Mouse (Mus musculus) adipocyte (in vitro differentiated cells): ENCODE measurements around the gene Dhx38.

Source experiments
- DNase-seq: peaks from one replicate; pipeline ENCODE4 v3.0.0-alpha.2; 2016; ENCODE audit warnings: low spot score

Gene Dhx38

GRCm38 (mm10) chr8:109565498-109566333, at the start of gene Dhx38, which contains the start of gene Txnl4b:
Gene Dhx38, minus strand, starts transcription at chr8:109565861.
Gene Txnl4b, plus strand, starts transcription at chr8:109565892.
- peak; percentile 100 for DNase-seq

DNA sequence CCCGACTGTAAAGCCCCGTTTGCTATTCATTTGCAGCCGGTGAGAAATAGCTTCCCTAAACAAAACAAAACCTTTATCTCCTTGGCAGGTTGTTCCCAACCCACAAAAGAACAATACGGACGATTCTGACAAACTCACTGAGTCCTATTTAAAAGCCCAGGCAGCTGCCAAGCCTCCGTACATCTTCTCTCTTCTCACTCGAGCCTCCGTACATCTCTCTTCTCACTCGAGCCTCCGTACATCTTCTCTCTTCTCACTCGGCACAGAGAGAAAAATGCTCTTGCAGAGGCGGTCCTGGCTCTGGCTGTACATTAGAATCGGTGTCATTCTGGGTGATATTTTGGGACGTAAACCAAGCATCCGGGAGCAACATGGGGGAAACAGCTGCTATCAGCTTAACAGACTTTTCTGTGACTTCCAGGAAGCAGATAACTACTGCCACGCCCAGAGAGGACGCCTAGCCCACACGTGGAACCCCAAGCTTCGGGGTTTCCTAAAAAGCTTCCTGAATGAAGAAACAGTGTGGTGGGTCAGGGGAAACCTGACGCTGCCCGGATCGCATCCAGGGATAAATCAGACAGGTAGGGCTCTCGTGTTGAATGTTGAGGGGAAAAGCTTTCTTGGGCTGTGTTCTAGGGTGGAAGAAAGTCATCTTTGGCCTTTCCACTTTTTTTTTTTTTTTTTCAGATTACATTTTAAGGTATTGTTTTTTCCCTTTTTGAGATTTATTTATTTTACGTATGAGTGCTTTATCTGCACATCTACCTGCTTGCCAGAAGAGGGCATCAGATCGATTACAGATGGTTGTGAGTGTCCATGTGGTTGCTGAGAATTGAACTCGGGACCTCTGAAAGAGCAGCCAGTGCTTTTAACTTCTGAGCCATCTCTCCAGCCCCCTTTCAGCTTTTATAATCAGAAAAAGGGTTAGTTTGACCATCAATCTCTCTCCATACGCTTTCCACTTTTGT, 48.9 kb upstream of the Dhx38 start, which contains the start of gene Pkd1l3:
TSS of gene Pkd1l3 (plus strand) at position 275 of the 968 bp plus-strand sequence.
- DNase-seq, result no peak

DNA sequence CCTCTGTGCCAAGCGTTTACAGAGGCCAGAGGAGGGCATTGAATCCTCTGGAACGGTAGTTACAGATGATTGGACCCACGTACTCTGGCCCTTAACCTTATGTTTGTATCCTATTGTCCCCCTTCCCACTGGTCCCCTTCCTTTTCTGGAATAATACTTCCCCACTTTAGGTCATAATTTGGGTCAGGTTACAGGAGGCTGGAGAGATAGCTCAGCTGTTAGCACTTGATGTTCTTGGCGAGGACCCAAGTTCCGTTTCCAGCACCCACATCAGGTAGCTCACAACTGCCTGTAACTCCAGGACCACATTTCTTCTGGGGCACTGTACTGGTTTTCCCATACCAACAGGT, 43.5 kb upstream of the Dhx38 start:
- DNase-seq, result peak; percentile 55

DNA sequence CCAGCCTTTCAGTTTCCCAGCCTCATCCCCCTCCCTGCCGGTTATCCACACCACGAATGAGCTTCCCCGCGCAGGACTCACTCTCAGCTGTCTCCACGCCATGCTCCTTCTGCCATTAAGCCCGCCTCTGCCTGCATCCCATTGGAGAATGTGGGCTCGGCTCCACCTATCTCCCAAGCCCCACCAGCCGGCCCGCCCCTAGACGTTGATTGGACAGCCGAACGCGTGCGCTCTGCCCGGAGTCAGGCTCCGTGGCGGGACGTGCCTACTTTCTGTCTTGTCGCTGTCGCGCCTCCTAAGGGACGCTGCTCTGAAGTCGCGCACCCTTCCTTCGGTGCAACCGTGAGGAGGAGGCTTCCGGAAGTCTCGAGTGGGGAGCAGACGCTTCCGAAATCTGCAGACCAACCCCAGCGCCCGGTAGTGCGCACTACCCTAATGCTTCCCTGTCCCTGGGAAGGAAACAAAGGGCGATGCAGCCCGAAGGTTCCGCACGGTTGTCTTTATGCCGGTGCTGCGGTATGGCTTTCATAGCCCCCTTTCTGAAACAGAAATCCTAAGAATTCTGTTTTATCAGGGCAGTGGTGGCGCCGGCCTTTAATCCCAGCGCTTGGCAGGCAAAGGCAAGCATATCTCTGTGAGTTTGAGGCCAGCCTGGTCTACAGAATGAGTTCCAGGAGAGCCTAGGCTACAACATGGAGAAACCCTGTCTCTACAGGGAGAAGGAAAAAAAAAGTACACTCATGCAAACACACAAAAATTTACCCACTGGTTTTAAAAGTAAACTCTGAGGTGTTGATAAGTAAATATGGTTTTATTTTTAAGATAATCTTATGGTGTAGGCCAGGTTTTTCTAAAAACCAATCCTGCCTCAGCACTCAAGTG, 42.9 kb upstream of the Dhx38 start, which contains the start of gene Dhodh:
TSS of gene Dhodh (minus strand) at position 403 of the 882 bp plus-strand sequence.
- peak; percentile 96 for DNase-seq

DNA sequence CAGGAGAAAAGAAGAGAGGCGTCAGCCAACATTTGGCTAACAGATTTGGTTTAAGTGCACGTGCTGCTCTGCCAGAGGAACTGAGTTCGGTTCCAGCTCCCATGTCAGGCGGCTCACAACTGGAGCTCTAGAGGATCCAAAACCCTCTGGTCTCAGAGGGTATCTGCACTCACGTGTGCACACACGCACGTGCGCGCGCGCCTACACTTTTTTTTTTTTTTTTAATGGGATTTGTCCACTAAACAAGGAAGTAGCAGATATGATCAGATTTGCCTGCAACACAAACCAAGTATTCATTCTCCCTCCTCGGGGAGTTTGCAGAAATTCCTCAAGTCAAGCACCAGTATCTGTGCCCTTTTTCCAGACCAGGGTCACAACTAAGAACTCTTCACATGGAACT, 42.0 kb upstream of the Dhx38 start:
- DNase-seq, result no peak

- DNase-seq, result no peak
Measured at GRCm38 (mm10) chr8:109606725-109607124, 41.1 kb upstream of the Dhx38 start.

- DNase-seq, result peak; percentile 69
Measured at GRCm38 (mm10) chr8:109595854-109596253, 30.2 kb upstream of the Dhx38 start.

GRCm38 (mm10) chr8:109593117-109593788, 27.6 kb upstream of the Dhx38 start:
- DNase-seq, result peak; percentile 73

GRCm38 (mm10) chr8:109592164-109592563, 26.5 kb upstream of the Dhx38 start:
- DNase-seq, result no peak

DNA sequence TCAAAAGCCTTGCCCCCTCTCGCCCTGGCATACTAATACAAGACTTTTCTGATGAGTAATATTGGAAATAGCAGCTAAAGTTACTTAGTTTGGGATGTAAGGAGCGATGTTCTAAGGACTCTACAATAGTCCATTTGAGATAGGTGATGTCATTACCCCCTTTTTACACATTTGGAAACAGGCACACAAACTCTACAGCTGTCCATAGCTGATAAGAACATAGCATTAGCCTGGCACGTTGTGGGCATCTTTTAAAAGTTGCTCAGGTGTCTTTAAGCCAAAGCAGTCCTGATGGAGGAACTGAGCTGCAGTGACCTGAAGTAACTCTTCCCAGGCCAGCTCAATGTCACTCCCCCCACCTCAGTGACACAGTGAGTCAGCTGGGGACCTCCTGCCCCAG, 25.7 kb upstream of the Dhx38 start:
- DNase-seq, result no peak

- DNase-seq, result no peak
Measured at GRCm38 (mm10) chr8:109590901-109591300, 25.2 kb upstream of the Dhx38 start.

DNA sequence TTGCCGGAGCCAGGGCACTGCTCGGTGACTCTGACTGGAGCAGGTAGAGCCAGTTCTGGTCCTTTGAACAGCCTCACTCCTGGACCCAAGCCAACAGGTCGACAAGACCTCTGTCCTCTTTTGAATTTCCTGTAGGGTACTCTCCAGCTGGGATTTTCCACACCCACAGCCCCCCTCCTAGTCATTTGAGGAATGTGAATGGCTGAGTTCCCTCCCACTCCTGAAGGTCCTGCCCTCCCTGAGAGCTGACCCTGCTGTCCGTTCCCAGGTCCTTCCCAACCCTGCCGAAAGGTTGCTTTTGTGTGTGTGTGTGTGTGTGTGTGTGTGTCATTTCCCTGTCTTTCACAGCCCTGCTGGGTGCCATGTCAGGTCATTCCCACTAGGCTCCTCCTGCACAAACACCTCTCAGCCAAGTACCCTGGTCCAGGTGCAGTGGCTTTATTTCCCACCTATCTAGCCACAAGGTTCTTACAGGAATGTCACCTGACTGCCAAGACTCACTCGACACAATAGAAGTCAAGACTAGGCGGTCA, 21.4 kb upstream of the Dhx38 start:
- DNase-seq, result no peak

DNA sequence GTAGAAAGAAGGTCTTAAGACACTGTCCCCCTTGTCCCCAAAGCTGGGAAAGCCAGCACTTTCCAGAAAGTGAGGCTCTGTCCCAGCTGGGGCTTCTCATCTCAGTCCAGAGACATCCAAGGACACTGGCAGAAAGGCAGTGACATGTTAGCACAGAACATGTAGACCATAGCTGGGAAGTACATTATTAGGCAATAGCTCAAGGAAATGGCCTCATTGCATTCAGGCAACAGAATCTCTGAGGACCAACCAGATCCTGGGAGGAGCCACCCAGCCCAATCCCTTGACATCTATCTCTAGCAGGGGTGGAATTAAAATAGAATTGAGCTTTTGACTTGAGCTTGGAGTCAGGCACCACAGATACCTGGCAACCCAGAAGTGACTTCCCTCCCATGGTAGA, 20.0 kb upstream of the Dhx38 start:
- peak; percentile 59 for DNase-seq

DNA sequence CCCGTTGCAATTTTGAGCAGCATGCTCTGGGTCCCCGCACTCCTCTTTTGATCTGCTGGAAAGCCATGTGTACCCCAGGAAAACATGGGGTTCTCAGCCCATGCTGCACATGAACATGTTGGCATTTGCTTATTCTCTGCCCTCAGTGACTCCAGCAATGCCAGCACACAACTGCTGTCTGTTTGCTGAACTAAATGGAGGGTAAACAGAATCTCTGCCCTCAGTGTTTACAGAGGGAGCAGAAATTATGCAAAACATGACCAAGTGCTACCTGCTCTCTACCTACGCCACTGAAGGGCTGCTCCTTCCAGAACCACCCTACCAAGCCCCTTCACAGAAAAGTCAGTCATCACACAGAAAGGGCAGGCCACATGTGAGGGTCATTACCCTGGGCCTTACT, 19.2 kb upstream of the Dhx38 start:
- DNase-seq, result no peak

DNA sequence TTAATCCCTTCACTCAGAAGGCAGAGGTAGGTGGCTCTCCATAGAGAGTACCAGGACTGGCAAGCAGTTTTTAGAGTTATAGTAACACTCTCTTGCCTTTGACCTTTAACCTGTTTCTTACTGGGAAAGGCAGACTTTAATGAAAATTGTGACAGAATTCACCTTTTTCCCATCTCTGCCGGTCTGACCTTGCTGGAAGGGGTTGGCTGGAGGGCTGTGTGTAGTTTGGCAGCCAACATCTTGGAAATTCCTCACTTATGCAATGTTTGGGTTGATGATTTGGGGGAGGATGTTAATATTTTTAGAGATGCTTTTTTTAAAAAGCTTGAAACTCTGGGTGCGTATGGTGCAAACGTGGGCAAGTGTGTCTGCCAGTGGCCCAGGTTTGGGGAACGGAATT, 18.6 kb upstream of the Dhx38 start:
- DNase-seq, result peak; percentile 45

GRCm38 (mm10) chr8:109578900-109579301, 13.2 kb upstream of the Dhx38 start, which contains the start of gene Hp:
Gene Hp, minus strand, starts transcription at chr8:109579172.
- peak; percentile 81 for DNase-seq

- no peak for DNase-seq
Measured at GRCm38 (mm10) chr8:109576311-109576710, 10.7 kb upstream of the Dhx38 start.

- no peak for DNase-seq
Measured at GRCm38 (mm10) chr8:109571139-109571538, 5.5 kb upstream of the Dhx38 start.

GRCm38 (mm10) chr8:109564766-109565165, 895 bp downstream of the Dhx38 start:
- no peak for DNase-seq

GRCm38 (mm10) chr8:109563881-109564280, 1.8 kb downstream of the Dhx38 start:
- DNase-seq, result no peak

GRCm38 (mm10) chr8:109551663-109552062, 14.0 kb downstream of the Dhx38 start:
- DNase-seq, result no peak
